Mouse (Mus musculus) lung, postnatal 0 days (tissue): ENCODE results near the gene Gcnt4. TPM values are rescaled to one million over a fixed set of nuclear protein-coding genes. Genes with fewer than 3 reads are reported as not detected.
A peak's percentile ranks its signal among the peaks of the same experiment; 100 is the strongest.
"Not testable (repeated sequence)": the region's sequence is repeated elsewhere in the genome, so short reads cannot be mapped to it uniquely, and the experiment has no call there.

Experiments used
- ATAC-seq: fragments of 200-750 bp; cut with Nextera tagmentation; 2 replicates; pipeline ENCODE4 v1.8.0; 2017; ENCODE audit warnings: moderate library complexity
- DNase-seq: peaks from one replicate; pipeline ENCODE4 v3.0.0-alpha.2; 2016; ENCODE audit warnings: low spot score
- H3K27ac ChIP-seq: fragments of 300-500 bp; sonication (generic); 2 replicates; pipeline ENCODE4 v1.5.1; 2014; ENCODE audit warnings: antibody characterized with exemption, mild to moderate bottlenecking, low read length, mixed read lengths
- H3K27me3 ChIP-seq: fragments of 300-500 bp; sonication (generic); replicated peaks from 2 replicates; pipeline ENCODE4 v1.6.1; 2014; ENCODE audit warnings: low read length, mixed read lengths; ENCODE audit not compliant: insufficient read depth
- H3K36me3 ChIP-seq: fragments of 300-500 bp; sonication (generic); 2 replicates; pipeline ENCODE4 v1.6.1; 2014; ENCODE audit warnings: low read length, mixed read lengths; ENCODE audit not compliant: insufficient read depth
- H3K4me1 ChIP-seq: fragments of 300-500 bp; sonication (generic); 2 replicates; pipeline ENCODE4 v1.6.1; 2014; ENCODE audit warnings: antibody characterized with exemption, low read depth, low read length, mixed read lengths; ENCODE audit not compliant: insufficient read depth
- H3K4me2 ChIP-seq: fragments of 300-500 bp; sonication (generic); replicated peaks from 2 replicates; pipeline ENCODE4 v1.6.1; 2014; ENCODE audit warnings: low read depth, mild to moderate bottlenecking, low read length, moderate library complexity, mixed read lengths
- H3K4me3 ChIP-seq: fragments of 300-500 bp; sonication (generic); 2 replicates; pipeline ENCODE4 v1.5.1; 2014; ENCODE audit warnings: low read depth, low read length
- H3K9ac ChIP-seq: fragments of 300-500 bp; sonication (generic); replicated peaks from 2 replicates; pipeline ENCODE4 v1.6.1; 2014; ENCODE audit warnings: low read depth, mild to moderate bottlenecking
- H3K9me3 ChIP-seq: fragments of 300-500 bp; sonication (generic); 2 replicates; pipeline ENCODE4 v1.6.1; 2016; ENCODE audit warnings: low read length, mixed read lengths
- CTCF ChIP-seq: IDR thresholded peaks from 2 replicates; pipeline ENCODE4 v1.5.1; 2016; ENCODE audit warnings: antibody characterized with exemption, mild to moderate bottlenecking
- EP300 ChIP-seq: IDR thresholded peaks from 2 replicates; pipeline ENCODE4 v1.6.1; 2016; ENCODE audit warnings: antibody characterized with exemption, mild to moderate bottlenecking, control low read depth
- WGBS: fragments of 180-500 bp; shearing (Covaris S2); extraction: QIAGEN DNeasy Blood & Tissue Kit; methylation state at CpG from one replicate; pipeline ENCODE4 v1.1.7; 2014; 5-methylcytosine and 5-hydroxymethylcytosine counted together
- polyA plus RNA-seq: library from polyadenylated mRNA; unstranded; fragments of >200 nt; fragmentation: Nextera tagmentation; extraction: Ambion mirVana; gene quantifications from 2 replicates; pipeline ENCODE4 v1.2.1, GENCODE M21; 2015

The Gcnt4 gene
- polyA plus RNA-seq, 1 experiment from 2014 or later = 0.27 TPM

- TF ChIP-seq EP300 (no peak), CTCF (no peak)
- Histone ChIP-seq H3K9me3 (no peaks in the 10 kb centered on the region), H3K4me2 (no peak overlapping the region), H3K4me3 (no peak overlapping the region), H3K4me1 (no peaks in the 10 kb centered on the region), H3K9ac (no peak overlapping the region), H3K27ac (no peak overlapping the region), H3K36me3 (no peaks in the 10 kb centered on the region), H3K27me3 (no peaks in the 10 kb centered on the region)
- WGBS = 84% methylated on average over 3 of the region's 3 CpGs
- no peak for ATAC-seq
- no peak for DNase-seq
Measured at GRCm38 (mm10) chr13:96911202-96911601, 13.3 kb upstream of the Gcnt4 start.

- DNase-seq, H3K27me3 ChIP-seq, H3K9me3 ChIP-seq, ATAC-seq, H3K27ac ChIP-seq, H3K9ac ChIP-seq, H3K4me3 ChIP-seq, H3K4me2 ChIP-seq, H3K36me3 ChIP-seq, H3K4me1 ChIP-seq: not testable (repeated sequence)
- WGBS = 91% methylated on average over 4 of the region's 4 CpGs
Measured at GRCm38 (mm10) chr13:96923134-96923533, 1.4 kb upstream of the Gcnt4 start.

GRCm38 (mm10) chr13:96924985-96925745 lies 676 bp downstream of the Gcnt4 start:
- peak; percentile 48 for ATAC-seq
- WGBS = 1% methylated on average over 50 of the region's 53 CpGs
- H3K27me3 ChIP-seq = no peaks in the 10 kb centered on the region
- peak; percentile 13 for DNase-seq
- H3K27ac ChIP-seq = no peak overlapping the region
- H3K36me3 ChIP-seq = no peaks in the 10 kb centered on the region
- no peaks in the 10 kb centered on the region for H3K9me3 ChIP-seq
- H3K4me2 ChIP-seq = peak overlapping the region; percentile 100
- peak overlapping the region; percentile 43; the same call in 1 of the 2 replicates for H3K9ac ChIP-seq
- H3K4me1 ChIP-seq = peaks cover 3% of the 10 kb centered on the region; the same call in 1 of the 2 replicates
- no peak for TF ChIP-seq EP300
- TF ChIP-seq CTCF = no peak
- H3K4me3 ChIP-seq = peak overlapping the region; percentile 71

DNA sequence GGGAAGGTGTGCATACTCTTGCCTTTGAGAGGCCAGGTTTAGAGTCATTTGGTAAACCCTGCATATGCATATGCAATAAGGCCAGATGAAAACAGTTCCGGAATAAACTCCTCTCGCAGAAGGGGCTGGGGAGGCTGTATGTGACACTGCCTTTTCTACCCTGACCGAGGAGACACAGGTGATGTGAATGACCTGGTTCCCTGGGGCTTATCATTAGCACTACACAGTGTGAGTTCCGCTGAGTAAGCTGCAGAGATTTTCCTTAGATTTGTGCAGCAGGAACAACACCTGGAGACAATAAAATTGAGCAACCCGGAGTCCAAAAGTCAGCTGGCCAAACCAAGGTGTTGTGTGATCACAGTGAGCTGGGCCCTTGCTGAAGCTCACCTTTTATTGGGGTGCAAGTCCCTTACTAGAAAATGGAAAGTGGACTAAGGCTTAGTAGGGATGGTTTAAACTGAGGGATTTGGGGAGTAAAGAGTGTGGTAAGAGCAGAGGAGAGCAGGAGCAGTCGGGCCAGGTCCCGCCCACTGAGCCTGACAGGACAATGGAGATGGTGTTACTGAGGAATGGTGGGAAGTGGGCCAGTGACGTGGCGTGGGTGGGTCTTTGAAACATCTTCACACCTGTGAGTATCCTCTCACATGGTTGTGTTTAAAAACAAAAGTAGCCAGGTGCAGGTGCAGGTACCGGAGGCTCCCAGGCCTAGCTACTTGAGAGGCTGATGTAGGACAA lies 1.7 kb downstream of the Gcnt4 start:
- WGBS = 48% methylated on average over 10 of the region's 10 CpGs
- H3K9me3 ChIP-seq = no peaks in the 10 kb centered on the region
- H3K4me1 ChIP-seq = peaks cover 3% of the 10 kb centered on the region; the same call in 1 of the 2 replicates
- TF ChIP-seq EP300 = no peak
- no peak for TF ChIP-seq CTCF
- DNase-seq (no peak), ATAC-seq (no peak)
- no peak overlapping the region for H3K4me2 ChIP-seq
- no peak overlapping the region for H3K27ac ChIP-seq
- no peaks in the 10 kb centered on the region for H3K27me3 ChIP-seq
- no peaks in the 10 kb centered on the region for H3K36me3 ChIP-seq
- no peak overlapping the region for H3K4me3 ChIP-seq
- H3K9ac ChIP-seq = no peak overlapping the region

DNA sequence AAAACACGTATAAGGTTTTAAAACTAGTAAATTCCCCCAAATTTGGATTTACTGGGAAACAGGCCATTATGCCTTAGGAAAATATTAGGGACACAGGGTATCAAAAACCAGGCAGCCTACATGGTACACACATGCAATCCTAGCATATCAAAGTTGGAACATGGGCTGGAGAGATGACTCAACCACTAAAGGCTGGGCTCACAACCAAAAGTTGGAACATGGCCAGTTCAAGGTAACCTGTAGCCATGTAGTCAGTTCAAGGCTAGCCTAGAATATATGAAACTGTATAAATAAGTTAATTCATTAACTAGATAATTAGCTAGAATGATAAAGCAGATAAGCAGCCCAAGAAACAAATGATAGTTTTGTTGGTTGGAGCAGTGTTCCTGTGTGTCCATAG lies 3.3 kb downstream of the Gcnt4 start:
- ATAC-seq (no peak), DNase-seq (no peak)
- H3K9ac ChIP-seq = no peak overlapping the region
- H3K4me1 ChIP-seq = peaks cover 3% of the 10 kb centered on the region; the same call in 1 of the 2 replicates
- no peak overlapping the region for H3K4me2 ChIP-seq
- no peaks in the 10 kb centered on the region for H3K9me3 ChIP-seq
- no peaks in the 10 kb centered on the region for H3K36me3 ChIP-seq
- no peak overlapping the region for H3K4me3 ChIP-seq
- 92% methylated on average over 1 of the region's 1 CpGs for WGBS
- H3K27me3 ChIP-seq = no peaks in the 10 kb centered on the region
- no peak overlapping the region for H3K27ac ChIP-seq
- TF ChIP-seq CTCF (no peak), EP300 (no peak)

GRCm38 (mm10) chr13:96928432-96929039 lies 4.0 kb downstream of the Gcnt4 start:
- TF ChIP-seq EP300 (no peak), CTCF (no peak)

More at GRCm38 (mm10) chr13:96928432-96929039, 4.0 kb downstream of the Gcnt4 start:
- Histone ChIP-seq H3K9me3 (no peaks in the 10 kb centered on the region), H3K27me3 (no peaks in the 10 kb centered on the region), H3K4me2 (no peak overlapping the region), H3K4me1 (peaks cover 3% of the 10 kb centered on the region; the same call in 1 of the 2 replicates), H3K27ac (no peak overlapping the region), H3K9ac (no peak overlapping the region), H3K4me3 (no peak overlapping the region), H3K36me3 (no peaks in the 10 kb centered on the region)
- 68% methylated on average over 8 of the region's 8 CpGs for WGBS
- ATAC-seq = no peak
- DNase-seq = no peak
